Mouse (Mus musculus): ENCODE measurements at regions not wholly inside any gene's neighbourhood (a gene's known extent, or its start where the extent isn't known, plus 50 kb on each side); places are given as distances from the start of the nearest gene placed in this dataset.
A peak's percentile ranks its signal among the peaks of the same experiment; 100 is the strongest.

- no peak for DNase-seq (ENCODE audit: extremely low spot score in 1 of 2, low spot score in 1 of 2)
These were observed 59.9 kb upstream of the Gm4791 start for GRCm38 (mm10) chr9:46938628-46939027.

- peak in 1 of 2 experiments; percentile 39 for DNase-seq (ENCODE audit: extremely low spot score in 1 of 2, low spot score in 1 of 2)
These were observed 72.9 kb upstream of the Gm4791 start for GRCm38 (mm10) chr9:46925641-46926040.

- no peak for DNase-seq (ENCODE audit: extremely low spot score in 1 of 2, low spot score in 1 of 2)
These were observed 78.5 kb upstream of the Gm4791 start for GRCm38 (mm10) chr9:46920081-46920480.

- DNase-seq (ENCODE audit: extremely low spot score in 1 of 2, low spot score in 1 of 2) = peak; percentile 67 to 70
These were observed 85.3 kb upstream of the Gm4791 start for GRCm38 (mm10) chr9:46913238-46913637.

GRCm38 (mm10) chr9:46909412-46910013, 89.0 kb upstream of the Gm4791 start:
- DNase-seq (ENCODE audit: extremely low spot score in 1 of 2, low spot score in 1 of 2) = peak in 1 of 2 experiments; percentile 45

GRCm38 (mm10) chr9:46905081-46905480, 93.5 kb upstream of the Gm4791 start:
- no peak for DNase-seq (ENCODE audit: extremely low spot score in 1 of 2, low spot score in 1 of 2)

- no peak for DNase-seq (ENCODE audit: extremely low spot score in 1 of 2, low spot score in 1 of 2)
These were observed 94.9 kb upstream of the Gm4791 start for GRCm38 (mm10) chr9:46903491-46904220.

- DNase-seq (ENCODE audit: extremely low spot score in 1 of 2, low spot score in 1 of 2) = peak in 1 of 2 experiments; percentile 41
These were observed 99.3 kb upstream of the Gm4791 start for GRCm38 (mm10) chr9:46899283-46899682.

- peak in 1 of 2 experiments; percentile 45 for DNase-seq (ENCODE audit: extremely low spot score in 1 of 2, low spot score in 1 of 2)
These were observed 100.4 kb upstream of the Gm4791 start for GRCm38 (mm10) chr9:46898120-46898519.

- no peak for DNase-seq (ENCODE audit: extremely low spot score in 1 of 2, low spot score in 1 of 2)
These were observed 106.7 kb upstream of the Gm4791 start for GRCm38 (mm10) chr9:46891829-46892228.

GRCm38 (mm10) chr9:46889933-46890662, 108.4 kb upstream of the Gm4791 start:
- peak in 1 of 2 experiments; percentile 34 for DNase-seq (ENCODE audit: extremely low spot score in 1 of 2, low spot score in 1 of 2)

- peak in 1 of 2 experiments; percentile 38 for DNase-seq (ENCODE audit: extremely low spot score in 1 of 2, low spot score in 1 of 2)
These were observed 127.1 kb upstream of the Gm4791 start for GRCm38 (mm10) chr9:46871211-46871994.

GRCm38 (mm10) chr9:46863934-46864333, 134.6 kb upstream of the Gm4791 start:
- DNase-seq (ENCODE audit: extremely low spot score in 1 of 2, low spot score in 1 of 2) = no peak

- no peak for DNase-seq (ENCODE audit: extremely low spot score in 1 of 2, low spot score in 1 of 2)
These were observed 146.8 kb upstream of the Gm4791 start for GRCm38 (mm10) chr9:46851753-46852152.

- no peak for DNase-seq (ENCODE audit: extremely low spot score in 1 of 2, low spot score in 1 of 2)
These were observed 147.2 kb upstream of the Gm4791 start for GRCm38 (mm10) chr9:46851336-46851735.

GRCm38 (mm10) chr9:46845276-46845675, 153.3 kb upstream of the Gm4791 start:
- peak in 1 of 2 experiments; percentile 31 for DNase-seq (ENCODE audit: extremely low spot score in 1 of 2, low spot score in 1 of 2)

- no peak for DNase-seq (ENCODE audit: extremely low spot score in 1 of 2, low spot score in 1 of 2)
These were observed 154.8 kb upstream of the Gm4791 start for GRCm38 (mm10) chr9:46843781-46844180.

- no peak for DNase-seq (ENCODE audit: extremely low spot score in 1 of 2, low spot score in 1 of 2)
These were observed 157.0 kb upstream of the Gm4791 start for GRCm38 (mm10) chr9:46841571-46841970.

- DNase-seq (ENCODE audit: extremely low spot score in 1 of 2, low spot score in 1 of 2) = no peak
These were observed 163.3 kb upstream of the Gm4791 start for GRCm38 (mm10) chr9:46835261-46835660.

GRCm38 (mm10) chr9:46830746-46831560, 167.6 kb upstream of the Gm4791 start:
- no peak for DNase-seq (ENCODE audit: extremely low spot score in 1 of 2, low spot score in 1 of 2)
